8 mouse cellular contexts compared by ENCODE assay signal in the genomic region with DNA sequence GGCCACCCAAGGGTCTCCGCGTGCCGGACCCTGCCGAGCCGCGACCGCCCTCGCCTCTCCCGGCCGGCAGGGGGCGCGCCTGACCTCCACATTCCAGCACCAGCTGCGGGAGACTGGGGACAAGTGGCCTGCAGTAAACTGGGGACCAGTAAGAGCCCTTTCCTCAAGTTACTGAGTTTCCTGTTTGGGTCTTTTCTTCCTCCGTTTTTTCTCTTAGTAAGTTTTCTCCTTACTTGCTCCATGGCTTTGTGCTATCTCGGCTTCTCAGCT. TPM values are rescaled to one million over a fixed set of nuclear protein-coding genes. Genes with fewer than 3 reads are reported as not detected.
A peak's percentile ranks its signal among the peaks of the same experiment; 100 is the strongest.
DNase-seq lines count a peak whose midpoint lies in the region; ATAC-seq and TF ChIP-seq lines count a peak whose summit lies in the region.

No protein-coding gene starts in this region.

- peaks cover 23% of the 10 kb centered on the region for H3K4me1 ChIP-seq in embryonic fibroblast, embryonic 13.5 days (ENCODE audit: control insufficient read depth, insufficient read depth, low read length)
- peaks cover 6% of the 10 kb centered on the region; the same call in 1 of the 2 replicates for H3K4me1 ChIP-seq in heart, embryonic 12.5 days (replicated peaks)
- H3K4me1 ChIP-seq in kidney, postnatal 0 days (replicated peaks; ENCODE audit: insufficient read depth, low read length) = 0 out of 2 replicates have a peak, but pooled peaks cover 4% of the 10 kb centered on the region
- H3K4me1 ChIP-seq in liver, embryonic 12.5 days = peaks cover 30% of the 10 kb centered on the region
- peaks cover 9% of the 10 kb centered on the region; the same call in 1 of the 2 replicates for H3K4me1 ChIP-seq in stomach, embryonic 15.5 days

- peak; percentile 89 for DNase-seq in brain, adult 2 months (ENCODE audit: low read depth, low spot score)
- DNase-seq in kidney, postnatal 0 days (ENCODE audit: low spot score) = peak; percentile 91
- DNase-seq in neural tube, embryonic 10.5 days (ENCODE audit: extremely low spot score, low spot score) = peak; percentile 95

- TF ChIP-seq POLR2A in embryonic fibroblast, embryonic 13.5 days (IDR thresholded peaks at IDR 0.05; ENCODE audit: low read depth, low read length) = no peak; the same call in 1 of the 2 replicates

- no peaks in the 10 kb centered on the region for H3K27me3 ChIP-seq in C2C12 (ENCODE audit: control insufficient read depth, insufficient read depth, insufficient read length)
- H3K27me3 ChIP-seq in heart, embryonic 12.5 days (replicated peaks) = no peaks in the 10 kb centered on the region
- H3K27me3 ChIP-seq in kidney, postnatal 0 days (ENCODE audit: insufficient read depth, low read length) = no peaks in the 10 kb centered on the region
- H3K27me3 ChIP-seq in liver, embryonic 12.5 days (replicated peaks) = no peaks in the 10 kb centered on the region
- no peaks in the 10 kb centered on the region for H3K27me3 ChIP-seq in stomach, embryonic 15.5 days (replicated peaks)

- WGBS in heart, embryonic 12.5 days = 1% methylated on average over 15 of the region's 15 CpGs
- WGBS in kidney, postnatal 0 days = under 1% methylated on average over 15 of the region's 15 CpGs
- WGBS in liver, embryonic 12.5 days (ENCODE audit: insufficient replicate concordance) = under 1% methylated on average over 15 of the region's 15 CpGs
- 0% methylated on average over 15 of the region's 15 CpGs for WGBS in stomach, embryonic 15.5 days

- peaks cover 17% of the 10 kb centered on the region for H3K36me3 ChIP-seq in C2C12 (ENCODE audit: control insufficient read depth, insufficient read depth)
- peaks cover 2% of the 10 kb centered on the region; the same call in 1 of the 2 replicates for H3K36me3 ChIP-seq in heart, embryonic 12.5 days
- H3K36me3 ChIP-seq in kidney, postnatal 0 days (ENCODE audit: insufficient read depth, low read length) = no peaks in the 10 kb centered on the region
- peaks cover 10% of the 10 kb centered on the region; the same call in 1 of the 2 replicates for H3K36me3 ChIP-seq in liver, embryonic 12.5 days
- no peaks in the 10 kb centered on the region for H3K36me3 ChIP-seq in stomach, embryonic 15.5 days

- H3K9ac ChIP-seq in heart, embryonic 12.5 days = peak overlapping the region; percentile 86
- H3K9ac ChIP-seq in kidney, postnatal 0 days (ENCODE audit: low read depth, low read length) = peak overlapping the region; percentile 87
- peak overlapping the region; percentile 88 for H3K9ac ChIP-seq in liver, embryonic 12.5 days
- H3K9ac ChIP-seq in stomach, embryonic 15.5 days = peak overlapping the region; percentile 90

- H3K9me3 ChIP-seq in heart, embryonic 12.5 days (replicated peaks) = no peaks in the 10 kb centered on the region
- H3K9me3 ChIP-seq in kidney, postnatal 0 days (replicated peaks; ENCODE audit: low read length) = no peaks in the 10 kb centered on the region
- H3K9me3 ChIP-seq in liver, embryonic 12.5 days (replicated peaks) = no peaks in the 10 kb centered on the region
- no peaks in the 10 kb centered on the region for H3K9me3 ChIP-seq in stomach, embryonic 15.5 days

- peak overlapping the region; percentile 65 for H3ac ChIP-seq in C2C12 (ENCODE audit: control insufficient read depth, insufficient read length, low read depth)

- peaks cover 48% of the 10 kb centered on the region for H3K79me2 ChIP-seq in C2C12 (ENCODE audit: control insufficient read depth, insufficient read depth)

- H3K79me3 ChIP-seq in C2C12 (ENCODE audit: low read depth) = peaks cover 17% of the 10 kb centered on the region

- TF ChIP-seq CTCF in C2C12 (IDR thresholded peaks at IDR 0.05; ENCODE audit: control insufficient read depth, insufficient read depth, insufficient read length) = peak; percentile 98
- peak; percentile 76 for TF ChIP-seq CTCF in embryonic fibroblast, embryonic 13.5 days (IDR thresholded peaks at IDR 0.05; ENCODE audit: borderline replicate concordance, insufficient read depth, low read length)
- peak; percentile 96 for TF ChIP-seq CTCF in kidney, postnatal 0 days (IDR thresholded peaks at IDR 0.05; ENCODE audit: low read depth)

- peak overlapping the region; percentile 91 for H3K4me3 ChIP-seq in C2C12 (ENCODE audit: insufficient read depth, poor library complexity, severe bottlenecking)
- H3K4me3 ChIP-seq in embryonic fibroblast, embryonic 13.5 days (ENCODE audit: insufficient read depth, low read length) = peak overlapping the region; percentile 78
- peak overlapping the region; percentile 70 for H3K4me3 ChIP-seq in heart, embryonic 12.5 days
- peak overlapping the region; percentile 85 for H3K4me3 ChIP-seq in kidney, postnatal 0 days (replicated peaks; ENCODE audit: low read depth, low read length)
- peak overlapping the region; percentile 81 for H3K4me3 ChIP-seq in liver, embryonic 12.5 days
- H3K4me3 ChIP-seq in stomach, embryonic 15.5 days (replicated peaks) = peak overlapping the region; percentile 81

- peak overlapping the region; percentile 90 for H3K27ac ChIP-seq in embryonic fibroblast, embryonic 13.5 days (ENCODE audit: insufficient read depth, low read length)
- peak overlapping the region; percentile 91 for H3K27ac ChIP-seq in heart, embryonic 12.5 days (ENCODE audit: poor library complexity, severe bottlenecking)
- H3K27ac ChIP-seq in kidney, postnatal 0 days = peak overlapping the region; percentile 96
- peak overlapping the region; percentile 95 for H3K27ac ChIP-seq in liver, embryonic 12.5 days
- peak overlapping the region; percentile 99 for H3K27ac ChIP-seq in stomach, embryonic 15.5 days

- ATAC-seq in heart, embryonic 12.5 days (ENCODE audit: insufficient number of reproducible peaks, low FRiP score) = peak; percentile 82
- peak; percentile 81 for ATAC-seq in kidney, postnatal 0 days (replicated peaks; ENCODE audit: low FRiP score, low read depth)
- peak; percentile 75 for ATAC-seq in liver, embryonic 12.5 days
- ATAC-seq in stomach, embryonic 15.5 days (ENCODE audit: insufficient read depth, low FRiP score, low read depth) = peak; percentile 81

- H3K4me2 ChIP-seq in heart, embryonic 12.5 days = peak overlapping the region; percentile 72
- H3K4me2 ChIP-seq in kidney, postnatal 0 days (ENCODE audit: low read length) = peak overlapping the region; percentile 90
- H3K4me2 ChIP-seq in liver, embryonic 12.5 days = peak overlapping the region; percentile 90
- H3K4me2 ChIP-seq in stomach, embryonic 15.5 days = peak overlapping the region; percentile 85

TF ChIP-seq in C2C12, 6 proteins besides CTCF, POLR2A, EP300 and RAD21:
- TF ChIP-seq MAX (IDR thresholded peaks at IDR 0.05) (no peak), FOSL1 (IDR thresholded peaks at IDR 0.05; ENCODE audit: insufficient read depth, low read length, poor library complexity, severe bottlenecking) (no peak)

RNA-seq across cellular contexts. Expression of gene Mettl21a, which starts 0.6 kb away (rescaled TPM):
- 27.9 TPM for polyA plus RNA-seq in C2C12 (2012; fragmentation: generic; extraction: Trizol)
- 27.9 and 29.3 TPM in 2 replicates for polyA plus RNA-seq in embryonic fibroblast, embryonic 13.5 days (2011; ENCODE audit: insufficient read length, low read depth, missing spikeins)
- polyA plus RNA-seq in heart, embryonic 12.5 days (2016; fragmentation: Nextera tagmentation; extraction: Ambion mirVana) = 9.9 and 11.2 TPM in 2 replicates
- polyA plus RNA-seq in kidney, postnatal 0 days (2015; fragmentation: Nextera tagmentation; extraction: Ambion mirVana) = 16.3 and 17.7 TPM in 2 replicates
- polyA plus RNA-seq in liver, embryonic 12.5 days (2016; fragmentation: Nextera tagmentation; extraction: Ambion mirVana) = 9.2 and 11.1 TPM in 2 replicates
- 19.2 and 20.8 TPM in 2 replicates for polyA plus RNA-seq in stomach, embryonic 15.5 days (2015; fragmentation: Nextera tagmentation; extraction: Ambion mirVana)

Comparison
In these comparisons a context has a peak if more than half of its experiments do, and no peak if none do; other contexts are left out.
1. Peak in every context shown above with its lines: DNase-seq, ATAC-seq, H3K4me3 ChIP-seq and H3K27ac ChIP-seq.